Mouse (Mus musculus) common myeloid progenitor, adult 5-6 weeks (primary cell): ENCODE data around the gene Nhp2. TPM values are rescaled to one million over a fixed set of nuclear protein-coding genes. Genes with fewer than 3 reads are reported as not detected.
"Not testable (repeated sequence)": the region's sequence is repeated elsewhere in the genome, so short reads cannot be mapped to it uniquely, and the experiment has no call there.

Experiments
- ATAC-seq: replicated peaks from 2 replicates; pipeline ENCODE4 v1.8.0; 2016; ENCODE audit warnings: low read depth, mild to moderate bottlenecking, moderate TSS enrichment, inconsistent platforms; ENCODE audit not compliant: poor library complexity, severe bottlenecking
- total RNA-seq: library from RNA; stranded (forward); fragments of 200-1000, 187-1606 nt; gene quantifications from 2 replicates; pipeline ENCODE4 v1.2.3, GENCODE M21; 2017

Nhp2 gene
- total RNA-seq, 1 experiment from 2014 or later = 170 TPM

DNA sequence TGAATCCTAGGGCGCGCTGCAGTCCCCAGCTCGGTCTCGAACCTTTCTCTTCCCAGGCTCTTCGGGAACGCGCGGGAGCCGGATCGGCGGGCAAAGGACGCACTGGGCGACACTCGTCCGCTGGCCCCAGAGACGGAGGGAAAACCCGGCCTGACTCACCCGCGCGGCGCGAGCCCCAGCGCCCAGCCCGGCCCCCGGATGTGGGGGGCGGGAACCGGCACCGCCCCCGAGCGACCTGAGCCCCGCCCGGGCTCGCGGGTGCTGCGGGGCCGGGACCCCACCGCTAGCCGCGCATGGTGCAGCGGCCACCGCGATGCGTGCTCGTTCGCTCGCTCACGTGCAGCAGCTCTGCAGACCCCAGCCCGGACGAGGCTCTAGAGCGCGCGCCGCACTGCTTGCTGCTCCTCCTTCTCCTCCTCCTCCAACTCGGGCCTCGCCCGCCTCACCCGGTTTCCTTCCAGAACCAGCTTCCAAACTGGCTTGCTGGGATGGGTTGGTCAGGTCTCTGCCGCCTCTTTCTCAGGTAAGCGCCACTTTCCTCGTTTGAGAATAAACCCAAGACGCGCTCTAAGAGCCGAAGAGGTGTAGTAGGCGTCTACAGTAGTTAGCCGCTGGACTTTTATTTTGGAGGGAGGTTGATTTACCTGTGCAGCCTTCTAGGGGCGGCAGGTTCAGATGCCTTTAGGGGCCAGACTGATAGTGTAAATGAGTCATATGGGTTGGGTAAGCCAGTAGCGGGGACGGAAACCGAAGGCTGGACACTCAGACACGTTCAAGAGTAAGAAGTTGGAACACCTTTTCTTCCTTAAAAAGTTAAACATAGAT is 31.4 kb downstream of the Nhp2 start, which contains the start of the genes N4bp3 and D930048N14Rik:
Gene N4bp3, minus strand, starts transcription at position 152 of the 825 bp plus-strand sequence.
Gene D930048N14Rik, plus strand, starts transcription at position 264 of the 825 bp plus-strand sequence.
- peak; percentile 48 for ATAC-seq

GRCm38 (mm10) chr11:51652889-51653418 is 33.4 kb downstream of the Nhp2 start:
- no peak for ATAC-seq

DNA sequence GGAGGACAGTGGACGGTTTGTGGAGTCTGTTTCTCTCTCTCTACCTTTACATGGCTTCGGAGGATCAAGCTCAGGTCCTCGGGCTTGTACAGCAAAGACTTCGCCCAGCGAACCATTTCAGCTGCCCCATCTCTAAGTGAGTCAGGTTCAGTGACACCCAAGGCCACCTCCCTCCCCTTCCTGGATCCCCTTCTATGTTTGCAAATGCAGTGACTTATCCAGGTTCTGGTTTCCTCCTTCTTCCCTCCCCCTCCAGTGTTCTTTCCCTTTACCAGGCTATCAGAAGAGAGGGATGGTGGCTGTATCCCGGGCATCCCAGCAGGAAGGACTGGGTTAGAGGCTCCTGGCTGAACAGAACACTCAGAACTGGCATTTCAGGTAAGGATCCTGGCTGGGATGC is 34.2 kb downstream of the Nhp2 start:
- no peak for ATAC-seq

- no peak for ATAC-seq
Observed at GRCm38 (mm10) chr11:51654891-51655290, 35.4 kb downstream of the Nhp2 start.

DNA sequence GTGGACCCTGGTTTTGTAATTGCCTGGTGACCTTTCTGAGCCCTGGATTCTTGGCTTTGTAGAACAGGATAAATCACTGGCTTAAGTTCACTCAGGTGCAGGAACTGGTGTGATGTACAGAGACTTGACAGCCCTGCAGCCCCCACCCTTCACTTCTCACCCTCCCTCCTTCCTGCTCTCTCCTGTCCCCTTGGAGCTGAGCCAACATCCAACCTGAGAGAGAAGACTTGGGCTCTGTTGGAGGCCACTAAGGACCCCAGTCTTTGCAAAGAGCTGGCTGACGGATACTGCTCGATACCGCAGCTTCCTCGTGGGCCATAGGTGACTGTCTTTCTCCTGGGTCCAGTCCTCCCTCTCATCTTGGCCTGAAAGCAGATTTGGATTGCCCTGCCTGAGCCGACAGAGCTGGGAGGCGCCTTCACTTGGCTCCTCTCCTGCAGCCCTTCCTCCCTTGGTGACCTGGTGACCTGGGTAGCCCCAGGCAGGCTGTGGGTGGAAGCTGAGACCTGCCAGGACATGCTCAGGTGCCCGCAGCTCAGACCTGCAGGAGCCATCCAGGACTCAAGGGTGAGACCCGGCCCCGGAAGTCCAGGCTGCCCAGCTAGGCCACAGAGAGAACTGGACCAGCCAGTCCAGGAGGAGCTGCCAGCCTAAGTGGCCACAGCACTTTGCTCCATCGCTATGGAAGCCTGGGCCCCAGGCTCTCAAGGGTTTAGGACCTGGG is 37.4 kb downstream of the Nhp2 start:
- ATAC-seq = no peak

DNA sequence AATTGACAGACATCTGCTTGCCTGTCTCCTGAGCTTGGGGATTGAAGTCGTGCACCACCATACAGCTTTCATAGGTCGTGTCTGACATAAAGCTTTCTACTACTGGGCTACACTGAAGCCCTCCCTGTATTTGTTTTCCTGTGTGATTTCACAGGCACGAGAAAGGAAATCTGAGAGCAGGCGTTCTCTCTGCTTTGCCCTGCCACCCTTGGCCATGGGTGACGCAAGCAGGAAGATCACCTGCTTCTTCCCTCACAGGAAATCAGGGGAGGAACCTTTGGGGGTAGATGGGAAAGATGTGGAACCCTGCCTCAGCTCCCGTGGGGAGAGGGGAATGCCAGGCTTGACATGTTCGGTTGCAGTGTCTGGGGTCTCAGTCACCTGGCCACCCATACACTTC is 38.8 kb downstream of the Nhp2 start:
- no peak for ATAC-seq

DNA sequence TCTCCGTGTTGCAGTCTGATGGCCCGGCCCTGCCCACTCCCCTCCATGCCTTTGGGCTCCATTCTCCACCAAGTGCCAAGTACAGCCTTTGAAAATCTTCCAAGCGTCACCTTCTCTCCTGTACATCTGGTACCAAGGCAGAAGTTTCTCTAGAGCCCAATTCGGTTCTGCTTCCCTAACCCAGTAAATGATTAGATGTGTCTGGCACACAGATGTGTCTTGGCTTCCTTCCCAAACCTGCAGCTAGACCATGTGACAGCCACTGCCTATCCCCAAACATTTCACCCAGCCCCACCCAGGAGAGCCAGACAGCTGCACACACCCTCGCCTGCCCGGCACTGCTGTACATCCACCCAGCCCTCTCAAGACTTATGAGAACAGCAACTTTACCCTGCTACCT is 39.2 kb downstream of the Nhp2 start:
- no peak; the same call in 1 of the 2 replicates for ATAC-seq

GRCm38 (mm10) chr11:51661867-51662365 is 42.4 kb downstream of the Nhp2 start:
- ATAC-seq = no peak

GRCm38 (mm10) chr11:51662632-51663031 is 43.1 kb downstream of the Nhp2 start:
- no peak for ATAC-seq

DNA sequence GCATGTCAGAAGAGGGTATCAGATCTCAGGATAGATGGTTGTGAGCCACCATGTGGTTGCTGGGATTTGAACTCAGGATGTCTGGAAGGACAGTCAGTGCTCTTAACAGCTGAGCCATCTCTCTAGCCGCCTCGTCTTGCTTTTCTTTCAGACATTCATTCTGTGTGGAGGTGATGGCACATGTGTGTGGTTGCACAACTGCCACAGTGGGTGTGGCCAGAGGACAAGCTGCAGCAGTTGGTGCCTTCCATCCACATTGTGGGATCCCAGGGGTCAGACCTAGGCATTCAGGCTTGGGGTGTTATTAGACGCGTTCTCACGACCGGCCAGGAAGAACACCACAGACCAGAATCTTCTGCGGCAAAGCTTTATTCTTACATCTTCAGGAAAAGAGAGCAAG is 45.2 kb downstream of the Nhp2 start:
- not testable (repeated sequence) for ATAC-seq

DNA sequence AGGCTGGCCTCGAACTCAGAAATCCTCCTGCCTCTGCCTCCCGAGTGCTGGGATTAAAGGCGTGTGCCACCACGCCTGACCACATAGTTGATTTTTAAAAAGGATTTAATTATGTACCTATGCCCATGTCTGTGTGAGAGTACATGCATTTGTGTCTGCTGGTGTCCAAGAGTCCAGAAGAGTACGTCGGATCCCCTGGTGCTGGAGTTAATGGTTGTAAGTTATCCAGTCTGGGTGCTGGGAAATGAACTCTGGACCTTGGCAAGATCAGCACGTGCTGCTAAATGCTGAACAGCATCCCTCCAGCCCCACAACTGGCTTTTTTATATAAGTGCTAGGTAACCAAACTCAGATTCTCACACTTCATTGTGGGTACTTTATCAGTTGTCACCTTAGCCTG is 51.3 kb downstream of the Nhp2 start:
- no peak for ATAC-seq

DNA sequence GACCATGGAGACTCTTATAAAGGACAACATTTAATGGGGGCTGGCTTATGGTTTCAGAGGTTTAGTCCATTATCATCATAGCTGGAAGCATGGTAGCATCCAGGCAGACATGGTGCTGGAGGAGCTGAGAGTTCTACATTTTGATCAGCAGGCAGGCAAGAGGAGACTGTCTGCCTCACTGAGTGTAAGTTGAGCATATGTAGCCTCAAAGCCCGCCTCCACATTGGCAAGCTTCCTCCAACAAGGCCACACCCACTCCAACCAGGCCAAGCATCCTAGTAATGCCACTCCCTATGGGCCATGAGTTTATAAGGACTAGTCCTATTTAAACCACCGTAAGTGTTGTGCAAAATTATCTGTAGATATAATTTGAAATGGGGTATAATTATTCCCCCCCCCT is 51.8 kb downstream of the Nhp2 start:
- ATAC-seq = no peak

- ATAC-seq = no peak
Observed at GRCm38 (mm10) chr11:51673291-51673690, 53.8 kb downstream of the Nhp2 start.

Other genes starting within 250 kb of the Nhp2 start
- gene Phykpl, start 35.0 kb upstream of the Nhp2 start, total RNA-seq = 16.1 and 21.2 TPM in 2 replicates
- gene Hnrnpab, start 12.9 kb upstream of the Nhp2 start, total RNA-seq = 1,082 and 1,177 TPM in 2 replicates
- gene Rmnd5b, start 16.2 kb downstream of the Nhp2 start, total RNA-seq = 15.5 and 15.8 TPM in 2 replicates
- 4.3 and 4.6 TPM in 2 replicates for gene N4bp3, start 31.1 kb downstream of the Nhp2 start, total RNA-seq
- gene D930048N14Rik, start 31.2 kb downstream of the Nhp2 start, total RNA-seq = 0.05 TPM in 1 of 2 replicates, not detected in the other
- 8.6 and 18.2 TPM in 2 replicates for gene 0610009B22Rik, start 69.1 kb downstream of the Nhp2 start, total RNA-seq
- gene Sec24a, start 143.9 kb downstream of the Nhp2 start, total RNA-seq = 10.4 and 11.0 TPM in 2 replicates
- 48.7 and 61.4 TPM in 2 replicates for gene Sar1b, start 144.0 kb downstream of the Nhp2 start, total RNA-seq
- 8.1 and 12.7 TPM in 2 replicates for gene Jade2, start 237.9 kb downstream of the Nhp2 start, total RNA-seq